Mouse (Mus musculus) forelimb bud, embryonic 11.5 days (tissue): ENCODE data around the gene Zfp689.
"Not testable (repeated sequence)": the region's sequence is repeated elsewhere in the genome, so short reads cannot be mapped to it uniquely, and the experiment has no call there.

Experiments
- DNase-seq: peaks from one replicate; pipeline ENCODE4 v3.0.0-alpha.2; 2012; ENCODE audit warnings: low read depth, low spot score

Gene Zfp689

GRCm38 (mm10) chr7:127448521-127449300 is at the start of gene Zfp689:
Gene Zfp689, minus strand, starts transcription at chr7:127449158.
- peak; percentile 97 for DNase-seq

- peak; percentile 27 for DNase-seq
These were observed 49.4 kb upstream of the Zfp689 start for GRCm38 (mm10) chr7:127498407-127498806.

GRCm38 (mm10) chr7:127497382-127497781 is 48.4 kb upstream of the Zfp689 start:
- DNase-seq, result no peak

GRCm38 (mm10) chr7:127494648-127495047 is 45.7 kb upstream of the Zfp689 start:
- no peak for DNase-seq

GRCm38 (mm10) chr7:127491846-127492245 is 42.9 kb upstream of the Zfp689 start:
- no peak for DNase-seq

GRCm38 (mm10) chr7:127489982-127490381 is 41.0 kb upstream of the Zfp689 start:
- no peak for DNase-seq

- DNase-seq, result not testable (repeated sequence)
These were observed 39.4 kb upstream of the Zfp689 start for GRCm38 (mm10) chr7:127488364-127488763.

GRCm38 (mm10) chr7:127485416-127485815 is 36.5 kb upstream of the Zfp689 start:
- no peak for DNase-seq

GRCm38 (mm10) chr7:127480321-127480720 is 31.4 kb upstream of the Zfp689 start:
- DNase-seq, result no peak

GRCm38 (mm10) chr7:127479318-127480225 is 30.6 kb upstream of the Zfp689 start:
- DNase-seq, result no peak

GRCm38 (mm10) chr7:127478635-127479317 is 29.8 kb upstream of the Zfp689 start, which contains the start of gene Fbrs:
Gene Fbrs, plus strand, starts transcription at chr7:127479199.
- peak; percentile 96 for DNase-seq

- DNase-seq, result peak; percentile 100
These were observed 29.0 kb upstream of the Zfp689 start for GRCm38 (mm10) chr7:127477687-127478634.

- no peak for DNase-seq
These were observed 27.9 kb upstream of the Zfp689 start for GRCm38 (mm10) chr7:127476855-127477254.

- DNase-seq, result no peak
These were observed 27.4 kb upstream of the Zfp689 start for GRCm38 (mm10) chr7:127476336-127476735.

GRCm38 (mm10) chr7:127475186-127475740 is 26.3 kb upstream of the Zfp689 start:
- no peak for DNase-seq

- no peak for DNase-seq
These were observed 25.6 kb upstream of the Zfp689 start for GRCm38 (mm10) chr7:127474378-127475070.

- no peak for DNase-seq
These were observed 24.7 kb upstream of the Zfp689 start for GRCm38 (mm10) chr7:127473705-127474104.

GRCm38 (mm10) chr7:127472060-127472459 is 23.1 kb upstream of the Zfp689 start:
- DNase-seq, result no peak

- DNase-seq, result no peak
These were observed 22.7 kb upstream of the Zfp689 start for GRCm38 (mm10) chr7:127471646-127472010.
